Mouse (Mus musculus) lung, postnatal 14 days (tissue): ENCODE results near the gene Alppl2.

Experiments used
- DNase-seq: peaks from one replicate; pipeline ENCODE4 v3.0.0; 2021

Alppl2 gene

GRCm38 (mm10) chr1:87050072-87050471, 39.7 kb downstream of the Alppl2 start:
- no peak for DNase-seq

GRCm38 (mm10) chr1:87041814-87042438, 47.8 kb downstream of the Alppl2 start:
- peak; percentile 81 for DNase-seq

- peak; percentile 86 for DNase-seq
Observed at GRCm38 (mm10) chr1:87041119-87041518, 48.6 kb downstream of the Alppl2 start.

- DNase-seq, result no peak
Observed at GRCm38 (mm10) chr1:87038477-87039070, 51.2 kb downstream of the Alppl2 start.
